Mouse (Mus musculus) MEL-GATA-1-ER (cell line): ENCODE results near the gene Syce1l.

Experiments
- DNase-seq: peaks from one replicate; pipeline ENCODE4 v3.0.0-alpha.2; 2012; ENCODE audit warnings: low read depth; ENCODE audit errors: extremely low read depth

Gene Syce1l

DNA sequence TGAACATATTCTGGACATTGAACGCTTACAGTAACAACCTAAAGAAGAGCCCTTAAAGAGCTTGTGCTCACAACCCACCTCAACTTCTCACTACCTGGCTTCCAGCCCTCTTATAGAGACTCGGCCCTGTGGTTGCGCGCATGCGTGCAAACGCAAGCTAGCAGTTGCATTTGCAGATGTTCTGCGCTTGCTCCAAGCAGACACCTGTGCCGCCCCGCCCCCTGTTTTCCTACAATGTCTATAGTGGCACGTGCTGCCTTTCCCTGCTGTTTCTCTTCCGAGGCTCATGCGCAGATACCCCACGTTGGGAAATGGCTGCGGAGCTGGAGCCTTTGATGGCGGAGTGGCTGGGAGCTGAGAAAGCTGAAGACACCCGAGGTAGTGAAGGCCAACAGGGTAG lies at the start of gene Syce1l:
Gene Syce1l (plus strand): TSS at position 288 of the 400 bp plus-strand sequence.
- no peak for DNase-seq

GRCm38 (mm10) chr8:113598401-113598800 lies 44.6 kb upstream of the Syce1l start:
- no peak for DNase-seq

DNA sequence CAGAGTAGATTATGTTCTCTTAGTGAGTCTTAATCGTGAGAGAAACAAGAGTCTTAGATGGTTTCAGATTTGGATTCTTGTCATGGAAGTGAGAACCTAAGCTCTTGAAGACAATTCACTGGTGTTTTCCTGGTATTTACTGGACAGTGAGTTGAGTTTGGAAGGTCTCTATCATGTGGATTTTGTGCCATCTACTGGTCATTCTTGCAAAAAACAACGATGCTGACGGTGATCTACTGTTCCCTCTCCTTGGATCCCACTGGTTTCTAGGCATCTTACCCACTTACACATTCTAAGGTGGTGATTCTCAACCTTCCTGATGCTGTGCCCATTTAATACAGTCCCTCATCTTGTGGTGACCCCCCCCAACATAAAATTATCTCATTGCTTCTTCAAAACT lies 10.4 kb upstream of the Syce1l start:
- peak; percentile 38 for DNase-seq

DNA sequence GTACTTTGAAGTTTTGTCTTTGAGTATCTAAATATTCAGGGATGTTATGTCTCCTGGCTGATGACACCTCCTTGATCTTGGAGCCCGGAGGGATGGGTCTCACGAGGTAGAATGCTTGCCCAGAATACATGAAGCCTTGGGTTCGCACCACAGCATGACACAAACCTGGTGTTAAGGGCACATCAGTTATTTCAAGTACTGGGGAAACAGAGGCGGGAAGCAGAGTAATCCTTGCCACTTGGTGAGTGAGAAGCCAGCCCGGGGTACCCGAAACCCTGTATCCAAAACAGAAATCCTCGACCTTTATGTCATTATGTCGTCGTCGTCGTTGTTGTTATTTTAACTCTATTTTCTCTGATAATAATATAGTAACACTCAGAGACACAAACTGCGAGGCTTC lies 8.9 kb upstream of the Syce1l start:
- peak; percentile 1 for DNase-seq

- DNase-seq = peak; percentile 92
Observed at GRCm38 (mm10) chr8:113634670-113635591, 8.1 kb upstream of the Syce1l start, which contains the start of gene Mon1b. Gene Mon1b, plus strand, starts transcription at chr8:113635587.

GRCm38 (mm10) chr8:113635592-113636279 lies 7.3 kb upstream of the Syce1l start:
- DNase-seq = peak; percentile 84

- DNase-seq = peak; percentile 22
Observed at GRCm38 (mm10) chr8:113636280-113636628, 6.8 kb upstream of the Syce1l start.

DNA sequence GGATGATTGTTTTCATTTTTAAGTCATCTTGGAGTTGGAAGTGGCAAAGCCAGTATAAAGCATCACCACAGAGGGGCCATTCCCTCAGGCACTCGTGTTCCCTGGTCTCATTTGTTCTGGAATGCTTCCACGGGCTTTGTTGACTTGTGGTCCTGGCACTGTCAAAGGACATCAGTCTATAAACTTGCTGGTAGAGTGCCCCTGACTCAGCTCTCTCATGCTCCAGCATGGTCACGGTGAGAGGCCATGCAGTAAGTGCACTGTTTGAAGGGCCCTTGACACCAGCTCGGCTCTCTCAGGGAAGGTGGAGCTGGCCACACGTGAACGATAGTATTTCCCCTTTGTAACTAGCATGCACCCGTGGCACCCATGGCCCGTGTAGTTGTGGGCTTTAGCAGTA lies 2.7 kb upstream of the Syce1l start:
- no peak for DNase-seq

GRCm38 (mm10) chr8:113643479-113644210 lies 632 bp downstream of the Syce1l start:
- DNase-seq = no peak

GRCm38 (mm10) chr8:113645220-113645619 lies 2.2 kb downstream of the Syce1l start:
- DNase-seq = no peak

DNA sequence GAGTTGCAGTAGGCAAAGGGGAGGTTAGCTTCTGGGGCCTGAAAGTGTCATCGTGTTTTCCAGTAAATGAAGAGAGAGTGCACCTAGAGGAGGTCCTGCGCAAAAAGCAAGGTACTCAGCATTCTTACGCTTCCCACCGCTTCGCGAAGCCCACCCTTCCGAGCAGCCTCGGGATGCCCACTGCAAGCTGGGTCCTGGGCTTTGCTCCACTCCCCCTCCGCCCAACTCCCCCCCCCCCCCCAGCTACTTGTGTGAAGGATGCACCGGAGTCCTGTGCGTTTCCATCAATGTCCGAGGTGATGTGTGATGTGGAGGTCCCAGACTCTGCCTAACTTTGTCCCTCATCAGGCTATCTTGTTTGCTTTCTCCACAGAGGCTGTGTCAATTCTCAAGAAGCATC lies 9.4 kb downstream of the Syce1l start:
- no peak for DNase-seq

GRCm38 (mm10) chr8:113653151-113653550 lies 10.1 kb downstream of the Syce1l start:
- no peak for DNase-seq

DNA sequence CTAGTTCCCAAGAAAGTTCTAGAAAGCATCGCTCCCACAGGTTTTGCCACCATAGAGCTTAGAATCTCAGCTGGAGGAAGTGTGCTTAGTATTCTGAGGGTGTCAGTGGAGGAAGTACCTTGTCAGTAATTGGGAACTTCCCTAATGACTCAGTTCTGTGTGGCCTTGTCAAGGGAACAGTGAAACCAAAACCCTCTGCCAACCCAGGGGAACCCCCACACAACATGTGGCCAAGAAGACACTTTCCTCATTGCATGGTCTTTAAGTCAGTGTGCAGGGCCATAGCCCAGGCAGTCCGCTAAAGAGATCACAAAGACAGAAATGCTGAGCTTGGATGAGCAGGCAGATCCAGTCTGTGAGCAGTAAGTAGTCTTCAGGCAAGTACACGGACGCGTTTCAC lies 13.1 kb downstream of the Syce1l start:
- no peak for DNase-seq

DNA sequence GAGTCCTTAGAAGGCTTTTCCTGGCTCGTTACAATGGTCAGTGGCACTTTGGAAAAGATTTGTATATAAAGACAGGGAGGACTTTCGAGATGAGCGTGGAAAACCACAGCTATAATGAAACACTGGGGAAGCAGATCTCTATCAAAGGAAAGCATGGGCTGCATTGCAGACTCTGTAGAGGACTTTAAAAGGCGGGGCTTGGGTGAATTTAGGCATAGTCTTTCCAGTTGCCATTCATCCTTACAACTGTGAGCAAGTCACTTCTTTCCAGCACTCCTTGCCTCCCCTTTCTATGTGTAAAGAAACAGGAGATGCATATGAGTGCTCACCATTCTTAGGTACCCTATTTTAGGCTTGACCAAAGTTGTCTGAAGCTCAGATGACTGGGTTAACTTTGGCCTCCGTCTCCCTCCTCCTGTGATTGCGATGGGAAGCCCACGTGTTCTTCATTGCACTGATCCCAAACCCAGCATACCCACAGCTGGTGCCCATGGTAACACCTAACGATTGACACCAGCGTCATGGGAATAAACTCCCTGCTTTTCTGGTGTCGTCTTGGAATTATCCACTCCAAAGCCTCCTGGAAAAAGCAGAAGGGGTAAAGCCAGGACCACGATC lies 13.8 kb downstream of the Syce1l start:
- no peak for DNase-seq

DNA sequence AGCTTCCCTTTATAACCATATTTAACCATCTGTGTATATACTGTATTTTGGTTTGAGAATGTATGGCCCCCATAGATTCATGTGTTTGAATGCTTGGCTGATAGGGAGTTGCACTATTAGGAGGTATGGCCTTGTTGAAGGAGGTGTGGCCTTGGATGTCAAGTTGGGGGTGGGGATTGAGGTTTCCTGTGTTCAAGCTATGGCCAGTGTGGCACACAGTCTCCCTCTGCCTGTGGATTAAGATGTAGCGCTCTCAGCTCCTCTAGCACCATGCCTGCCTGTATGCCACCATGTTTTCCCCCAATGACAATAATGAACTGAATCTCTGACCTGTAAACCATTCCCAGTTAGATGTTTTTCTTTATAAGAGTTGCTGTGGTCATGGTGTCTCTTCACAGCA lies 17.1 kb downstream of the Syce1l start:
- no peak for DNase-seq

- peak; percentile 5 for DNase-seq
Observed at GRCm38 (mm10) chr8:113664544-113664943, 21.5 kb downstream of the Syce1l start.

GRCm38 (mm10) chr8:113665036-113665435 lies 22.0 kb downstream of the Syce1l start:
- no peak for DNase-seq

DNA sequence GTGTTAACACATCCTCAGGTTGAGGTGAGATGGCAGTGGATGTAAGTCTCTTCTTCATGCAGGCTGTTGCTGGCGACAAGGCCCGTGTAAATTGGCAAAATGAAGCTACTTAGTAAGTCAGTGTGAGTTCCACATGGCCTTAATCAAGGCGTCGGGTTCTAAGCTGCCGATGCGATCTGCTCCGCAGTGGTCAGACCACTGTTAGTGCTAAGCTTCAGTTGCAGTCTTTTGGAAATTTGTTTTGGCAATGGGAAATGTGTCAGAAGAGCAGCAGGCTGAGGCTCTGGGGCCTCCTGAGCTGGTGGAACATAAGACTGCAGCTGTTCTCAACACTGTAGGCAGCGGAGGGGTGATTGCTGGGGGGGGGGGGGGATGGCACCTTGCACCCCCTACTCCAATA lies 22.9 kb downstream of the Syce1l start:
- no peak for DNase-seq

DNA sequence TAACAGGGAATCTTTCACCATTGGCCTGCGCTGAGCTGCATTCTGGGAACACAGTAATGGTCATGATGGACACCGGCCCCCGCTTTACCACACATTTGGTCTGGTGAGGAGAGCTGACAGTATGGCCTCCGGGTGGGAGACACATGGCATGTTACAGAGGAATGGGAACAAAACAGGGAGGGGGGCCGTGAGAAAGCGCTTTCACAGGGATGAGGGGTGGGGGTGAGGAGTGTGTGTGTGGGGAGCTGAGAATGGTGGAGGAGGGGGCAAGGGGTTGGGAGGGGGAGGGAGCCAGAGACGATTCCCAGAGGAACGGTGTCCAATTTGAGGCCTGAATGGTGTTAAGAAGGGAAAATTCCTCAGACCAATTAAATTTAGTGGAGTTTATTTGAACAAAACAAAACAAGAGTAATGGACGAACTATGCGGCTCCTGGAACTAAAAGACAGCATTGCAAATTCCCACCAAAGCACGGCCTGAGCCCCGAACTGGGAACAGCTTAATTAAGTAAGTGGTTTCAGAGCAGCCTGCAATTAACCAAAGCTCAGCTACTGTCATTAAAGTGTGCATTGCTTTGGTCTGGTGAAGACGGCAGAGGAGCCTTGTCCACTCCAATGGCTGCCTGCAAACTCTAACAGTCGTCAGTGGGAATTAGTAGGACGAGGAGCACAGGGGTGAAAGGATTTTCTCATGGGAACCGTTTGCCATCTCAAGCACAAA lies 23.9 kb downstream of the Syce1l start:
- no peak for DNase-seq

DNA sequence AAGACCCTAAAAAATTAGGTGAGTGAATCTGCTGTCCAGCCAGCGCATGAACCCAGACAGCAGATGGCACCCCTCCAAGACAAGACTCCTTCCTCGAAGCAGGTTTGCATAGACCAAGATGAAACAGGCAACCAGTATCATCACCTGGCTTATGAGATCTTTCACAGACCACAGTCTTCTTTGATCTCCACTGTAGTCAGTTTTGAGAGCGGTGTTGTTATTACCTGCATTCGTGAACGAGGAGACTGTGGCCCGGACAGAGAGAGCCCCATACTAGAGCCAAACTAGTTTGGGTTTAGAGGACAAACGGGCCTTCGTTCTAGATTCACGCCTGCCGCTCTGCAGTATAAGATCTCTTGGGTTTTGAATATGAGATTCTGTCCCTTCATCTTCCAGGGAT lies 26.9 kb downstream of the Syce1l start:
- DNase-seq = no peak
